Mouse (Mus musculus): Measurements from ENCODE around the gene Tcf7l1. TPM values are rescaled to one million over a fixed set of nuclear protein-coding genes. Genes with fewer than 3 reads are reported as not detected.
A peak's percentile ranks its signal among the peaks of the same experiment; 100 is the strongest.

Tcf7l1 gene
- total and polyA plus RNA-seq, 2 experiments from 2014 or later: 4.0 to 9.1 TPM

- DNase-seq (ENCODE audit: low spot score) (peak; percentile 40), ATAC-seq (peak; percentile 69)
- H3K4me1 ChIP-seq (ENCODE audit: insufficient read depth, low read length): no peaks in the 10 kb centered on the region
- no peak overlapping the region for H3K4me3 ChIP-seq (ENCODE audit: low read length)
- no peaks in the 10 kb centered on the region for H3K9me3 ChIP-seq (ENCODE audit: low read length)
- H3K36me3 ChIP-seq (ENCODE audit: insufficient read depth, low read length): no peaks in the 10 kb centered on the region
- H3K9ac ChIP-seq (replicated peaks; ENCODE audit: low read length): no peak overlapping the region
- no peaks in the 10 kb centered on the region for H3K27me3 ChIP-seq (ENCODE audit: insufficient read depth, low read length)
- peak overlapping the region; percentile 26; the same call in 1 of the 2 replicates for H3K27ac ChIP-seq
- WGBS: 61% methylated on average over 16 of the region's 16 CpGs
- no peak for TF ChIP-seq CTCF (IDR thresholded peaks at IDR 0.05; ENCODE audit: low read depth)
- H3K4me2 ChIP-seq (ENCODE audit: low read depth, low read length): no peak overlapping the region
Measured at GRCm38 (mm10) chr6:72627276-72627675, 161.8 kb downstream of the Tcf7l1 start.

- no peaks in the 10 kb centered on the region for H3K36me3 ChIP-seq (ENCODE audit: insufficient read depth, low read length)
- no peak overlapping the region for H3K9ac ChIP-seq (replicated peaks; ENCODE audit: low read length)
- no peak for ATAC-seq
- WGBS: 72% methylated on average over 7 of the region's 7 CpGs
- H3K4me3 ChIP-seq (ENCODE audit: low read length): no peak overlapping the region
- H3K4me2 ChIP-seq (ENCODE audit: low read depth, low read length): no peak overlapping the region
- no peak for DNase-seq (ENCODE audit: low spot score)
- H3K4me1 ChIP-seq (ENCODE audit: insufficient read depth, low read length): no peaks in the 10 kb centered on the region
- no peaks in the 10 kb centered on the region for H3K27me3 ChIP-seq (ENCODE audit: insufficient read depth, low read length)
- H3K27ac ChIP-seq: no peak overlapping the region
- H3K9me3 ChIP-seq (ENCODE audit: low read length): no peaks in the 10 kb centered on the region
- TF ChIP-seq CTCF (IDR thresholded peaks at IDR 0.05; ENCODE audit: low read depth): no peak
Measured at GRCm38 (mm10) chr6:72626391-72626790, 162.7 kb downstream of the Tcf7l1 start.

DNA sequence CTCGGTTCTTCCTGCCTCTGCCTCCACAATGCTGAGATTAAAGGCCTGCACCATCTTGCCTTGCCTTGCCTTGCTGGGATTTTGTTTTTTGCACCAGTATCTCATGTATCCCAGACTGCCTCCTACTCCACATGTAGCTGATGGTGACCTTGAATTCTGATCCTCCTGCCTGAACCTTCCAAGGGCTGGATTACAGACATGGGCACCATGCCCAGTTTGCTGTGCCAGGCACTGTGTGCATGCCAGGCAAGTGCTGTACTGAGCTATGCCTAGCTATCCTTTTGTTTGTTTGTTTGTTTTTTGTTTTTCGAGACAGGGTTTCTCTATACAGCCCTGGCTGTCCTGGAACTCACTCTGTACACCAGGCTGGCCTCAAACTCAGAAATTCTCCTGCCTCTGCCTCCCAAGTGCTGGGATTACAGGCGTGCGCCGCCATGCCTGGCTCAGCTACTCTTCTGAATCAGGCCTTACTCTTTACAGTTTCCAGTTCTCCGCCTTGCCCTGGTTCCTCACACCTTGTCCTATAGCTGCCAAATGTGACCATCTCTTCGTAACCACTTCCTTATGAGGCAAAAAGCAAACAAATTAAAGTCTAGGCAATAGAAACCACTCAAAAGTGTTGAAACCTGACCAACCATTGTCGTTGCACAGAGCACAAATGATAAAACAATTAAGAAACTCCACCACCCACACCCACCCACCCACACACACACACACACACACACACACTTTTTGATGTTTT lies 165.2 kb downstream of the Tcf7l1 start:
- H3K4me3 ChIP-seq (ENCODE audit: low read length): no peak overlapping the region
- TF ChIP-seq CTCF (IDR thresholded peaks at IDR 0.05; ENCODE audit: low read depth): no peak
- ATAC-seq: no peak
- no peaks in the 10 kb centered on the region for H3K9me3 ChIP-seq (ENCODE audit: low read length)
- H3K9ac ChIP-seq (replicated peaks; ENCODE audit: low read length): no peak overlapping the region
- H3K4me1 ChIP-seq (ENCODE audit: insufficient read depth, low read length): no peaks in the 10 kb centered on the region
- DNase-seq (ENCODE audit: low spot score): no peak
- no peak overlapping the region for H3K4me2 ChIP-seq (ENCODE audit: low read depth, low read length)
- no peaks in the 10 kb centered on the region for H3K36me3 ChIP-seq (ENCODE audit: insufficient read depth, low read length)
- no peaks in the 10 kb centered on the region for H3K27me3 ChIP-seq (ENCODE audit: insufficient read depth, low read length)
- H3K27ac ChIP-seq: no peak overlapping the region
- WGBS: 89% methylated on average over 8 of the region's 8 CpGs

- DNase-seq (ENCODE audit: low spot score): no peak
- H3K9me3 ChIP-seq (ENCODE audit: low read length): no peaks in the 10 kb centered on the region
- no peak for TF ChIP-seq CTCF (IDR thresholded peaks at IDR 0.05; ENCODE audit: low read depth)
- H3K27me3 ChIP-seq (ENCODE audit: insufficient read depth, low read length): no peaks in the 10 kb centered on the region
- H3K4me3 ChIP-seq (ENCODE audit: low read length): no peak overlapping the region
- no peak overlapping the region for H3K4me2 ChIP-seq (ENCODE audit: low read depth, low read length)
- WGBS: 41% methylated on average over 3 of the region's 3 CpGs
- no peak overlapping the region for H3K9ac ChIP-seq (replicated peaks; ENCODE audit: low read length)
- no peaks in the 10 kb centered on the region for H3K4me1 ChIP-seq (ENCODE audit: insufficient read depth, low read length)
- no peak overlapping the region for H3K27ac ChIP-seq
- no peak for ATAC-seq
- no peaks in the 10 kb centered on the region for H3K36me3 ChIP-seq (ENCODE audit: insufficient read depth, low read length)
Measured at GRCm38 (mm10) chr6:72622917-72623316, 166.1 kb downstream of the Tcf7l1 start.

DNA sequence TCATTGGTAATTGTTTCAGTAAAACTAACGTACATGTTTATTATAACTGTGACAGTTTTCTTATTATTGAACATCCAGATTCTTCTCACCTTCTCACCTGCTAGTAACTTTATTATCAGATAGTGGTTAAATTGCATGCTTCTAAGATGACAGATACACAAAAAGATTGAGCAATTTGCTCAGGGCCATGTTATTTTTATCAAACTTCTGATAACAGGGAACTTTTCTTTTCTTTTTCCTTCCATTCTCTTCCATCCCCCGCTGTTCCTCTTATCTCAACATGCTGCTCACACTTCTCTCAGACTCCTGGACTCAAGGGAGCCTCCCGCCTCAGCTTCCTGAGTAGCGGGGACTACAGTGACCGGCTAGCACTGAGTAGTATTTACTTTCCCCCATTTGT lies 168.1 kb downstream of the Tcf7l1 start:
- no peak overlapping the region for H3K4me3 ChIP-seq (ENCODE audit: low read length)
- no peak overlapping the region for H3K27ac ChIP-seq
- H3K36me3 ChIP-seq (ENCODE audit: insufficient read depth, low read length): no peaks in the 10 kb centered on the region
- DNase-seq (ENCODE audit: low spot score) (no peak), ATAC-seq (no peak)
- peaks cover 4% of the 10 kb centered on the region; the same call in 1 of the 2 replicates for H3K4me1 ChIP-seq (ENCODE audit: insufficient read depth, low read length)
- H3K9me3 ChIP-seq (ENCODE audit: low read length): no peaks in the 10 kb centered on the region
- no peak overlapping the region for H3K4me2 ChIP-seq (ENCODE audit: low read depth, low read length)
- 86% methylated on average over 5 of the region's 5 CpGs for WGBS
- H3K27me3 ChIP-seq (ENCODE audit: insufficient read depth, low read length): no peaks in the 10 kb centered on the region
- no peak overlapping the region for H3K9ac ChIP-seq (replicated peaks; ENCODE audit: low read length)
- no peak for TF ChIP-seq CTCF (IDR thresholded peaks at IDR 0.05; ENCODE audit: low read depth)

DNA sequence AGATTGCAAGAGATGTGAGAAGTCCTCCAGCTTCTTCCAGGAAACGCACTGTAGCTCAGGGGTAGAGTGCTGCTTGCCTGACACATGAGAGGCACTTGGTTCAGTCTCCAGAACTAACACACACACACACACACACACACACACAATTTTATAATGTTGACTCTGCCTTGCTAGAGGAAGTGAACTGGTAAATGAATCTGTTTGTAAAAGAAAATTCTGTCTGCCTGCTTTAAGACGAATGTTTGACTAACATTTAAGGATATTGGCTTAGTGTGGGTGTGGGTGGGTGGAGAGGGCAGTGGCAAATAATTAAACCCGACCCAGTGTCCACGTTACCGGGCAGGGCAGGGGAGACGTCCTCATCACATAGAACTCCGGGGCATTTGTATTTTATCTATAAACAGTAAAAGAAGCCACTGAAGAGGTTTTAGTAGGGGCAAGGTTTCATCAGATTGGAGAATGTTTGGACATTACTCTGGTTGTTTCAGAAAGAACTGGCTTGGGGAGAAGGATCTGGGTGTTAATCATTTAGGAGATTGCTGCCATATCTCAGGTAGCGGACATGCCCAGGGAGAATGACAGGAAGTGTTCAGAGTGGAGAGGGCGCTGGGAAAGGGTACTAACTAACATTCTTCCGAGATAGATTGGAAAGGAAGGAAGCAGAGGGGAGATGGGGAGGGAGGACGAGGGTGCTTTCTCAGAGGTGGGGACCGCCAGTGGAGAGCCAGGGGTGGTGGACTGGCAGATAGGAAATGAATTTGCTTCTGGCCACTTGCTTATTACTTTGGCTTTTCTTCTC lies 169.1 kb downstream of the Tcf7l1 start:
- TF ChIP-seq CTCF (IDR thresholded peaks at IDR 0.05; ENCODE audit: low read depth): no peak
- no peak for DNase-seq (ENCODE audit: low spot score)

More for the DNA sequence above, 169.1 kb downstream of the Tcf7l1 start:
- Histone ChIP-seq H3K4me2 (ENCODE audit: low read depth, low read length) (no peak overlapping the region), H3K27me3 (ENCODE audit: insufficient read depth, low read length) (no peaks in the 10 kb centered on the region), H3K4me1 (ENCODE audit: insufficient read depth, low read length) (peaks cover 13% of the 10 kb centered on the region), H3K4me3 (ENCODE audit: low read length) (no peak overlapping the region), H3K9me3 (ENCODE audit: low read length) (no peaks in the 10 kb centered on the region), H3K36me3 (ENCODE audit: insufficient read depth, low read length) (no peaks in the 10 kb centered on the region), H3K27ac (no peak overlapping the region), H3K9ac (replicated peaks; ENCODE audit: low read length) (no peak overlapping the region)
- no peak for ATAC-seq
- WGBS: 64% methylated on average over 12 of the region's 12 CpGs
